Mouse (Mus musculus) heart, postnatal 0 days (tissue): ENCODE measurements around the gene Prpf40b.

Source experiments
- CTCF ChIP-seq: IDR thresholded peaks from 2 replicates; pipeline ENCODE4 v1.5.1; 2016; ENCODE audit warnings: antibody characterized with exemption, control low read depth, low read depth
- EP300 ChIP-seq: IDR thresholded peaks from 2 replicates; pipeline ENCODE4 v1.6.1; 2016; ENCODE audit warnings: antibody characterized with exemption, low read depth

- TF ChIP-seq CTCF (no peak), EP300 (no peak)
Measured at GRCm38 (mm10) chr15:99341102-99341501, 46.2 kb downstream of the Prpf40b start.
